Mouse (Mus musculus): ENCODE results near the gene Zfp758.

DNA sequence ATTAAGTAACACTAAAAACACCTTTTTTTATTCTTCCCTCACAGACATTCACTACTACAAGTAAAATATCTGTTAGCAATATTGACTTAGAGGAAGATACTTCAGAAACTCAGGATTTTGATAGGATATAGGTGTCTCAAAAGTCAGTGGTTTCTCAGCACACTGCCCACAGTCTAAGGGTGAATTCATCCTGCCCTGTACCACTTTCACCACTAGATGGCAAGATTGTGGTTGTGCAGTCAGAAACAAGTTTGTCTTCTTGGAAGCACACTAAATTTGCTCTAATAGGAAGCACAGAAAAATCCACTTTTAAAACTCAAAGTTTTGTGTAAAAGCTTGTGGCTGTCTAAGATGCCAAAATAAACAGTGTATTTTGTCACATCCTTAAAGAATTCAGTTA, 8.5 kb upstream of the Zfp758 start:
- TF ChIP-seq CTCF (conservative IDR thresholded peaks at IDR 0.05; ENCODE audit: low read length) (peak; percentile 88), NANOG (IDR thresholded peaks at IDR 0.05; ENCODE audit: borderline replicate concordance, low read length) (no peak)
